Mouse (Mus musculus) lung, adult 2 months (tissue): ENCODE results near the gene Homer1.

Source experiments
- CTCF ChIP-seq: fragments of 200-500 bp; IDR thresholded peaks from 2 replicates; pipeline ENCODE4 v1.5.1; 2011; ENCODE audit warnings: mild to moderate bottlenecking, low read length, control low read depth; ENCODE audit not compliant: insufficient read depth
- POLR2A ChIP-seq: fragments of 200-500 bp; IDR thresholded peaks from 2 replicates; pipeline ENCODE4 v1.6.1; 2011; ENCODE audit warnings: low read depth, mild to moderate bottlenecking, control low read depth, low read length, borderline replicate concordance; ENCODE audit errors: extremely low read depth

GRCm38 (mm10) chr13:93252941-93253340 lies 46.5 kb upstream of the Homer1 start:
- TF ChIP-seq POLR2A (no peak), CTCF (no peak)
